Mouse (Mus musculus) adrenal gland, postnatal 4 days (tissue): Measurements from ENCODE around the gene Olfr1029. TPM values are rescaled to one million over a fixed set of nuclear protein-coding genes. Genes with fewer than 3 reads are reported as not detected.
"Not testable (repeated sequence)": the region's sequence is repeated elsewhere in the genome, so short reads cannot be mapped to it uniquely, and the experiment has no call there.

Source experiments
- DNase-seq, 2 experiments: peaks; one replicate each; pipeline ENCODE4 v3.0.0; 2021 to 2022; ENCODE audit warnings: low spot score in 2 of 2, mixed read lengths in 2 of 2
- long read RNA-seq, 2 experiments: library from polyadenylated mRNA; stranded (forward); transcript quantifications; one replicate each; pipeline ENCODE4 v2.0.0; 2021
- total RNA-seq, 2 experiments: library from RNA; stranded (reverse); gene quantifications; 2 replicates each; pipeline ENCODE4 v1.2.3; 2021

Olfr1029 gene
- not detected for total RNA-seq
- long read RNA-seq, experiment 1 = 0 reads
- long read RNA-seq, experiment 2 = 0 reads

DNA sequence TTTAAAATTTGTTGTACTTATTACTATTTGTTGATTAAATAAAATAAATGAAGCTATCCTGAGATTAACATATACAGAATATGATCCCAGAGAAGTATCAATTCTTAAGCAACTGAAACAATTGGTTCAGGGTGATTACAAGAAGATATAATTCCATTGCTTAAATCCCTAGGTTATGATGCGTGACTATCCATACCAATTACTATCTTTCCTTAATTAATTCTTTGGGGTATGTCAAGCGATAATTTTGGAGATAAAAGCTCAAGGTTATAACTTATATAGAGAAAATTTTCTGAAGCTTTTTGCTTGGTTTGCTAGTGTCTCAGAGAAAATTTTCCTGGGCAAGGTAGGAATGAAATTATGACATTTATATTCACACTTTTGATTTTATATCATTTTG is at the start of gene Olfr1029:
Gene Olfr1029 (plus strand): TSS at position 301 of the 400 bp plus-strand sequence.
- no peak for DNase-seq

DNA sequence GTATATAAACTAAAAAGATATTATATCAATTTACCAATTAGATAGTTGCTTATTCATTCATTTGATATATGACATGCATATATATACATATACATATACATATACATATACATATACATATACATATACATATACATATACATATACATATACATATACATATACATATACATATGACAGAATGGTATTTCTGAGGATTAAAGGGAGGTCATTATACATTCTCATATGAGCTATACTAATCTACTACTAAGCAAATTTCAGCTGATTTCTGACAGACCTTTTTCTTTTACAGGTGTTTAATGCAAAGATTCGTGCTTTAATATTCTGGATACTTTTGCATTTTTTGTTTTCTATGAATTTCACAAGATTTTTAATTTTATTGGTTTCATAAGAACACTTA is 23.6 kb upstream of the Olfr1029 start, which contains the start of gene Olfr1028:
Gene Olfr1028 (plus strand): TSS at position 301 of the 400 bp plus-strand sequence.
- DNase-seq = no peak

DNA sequence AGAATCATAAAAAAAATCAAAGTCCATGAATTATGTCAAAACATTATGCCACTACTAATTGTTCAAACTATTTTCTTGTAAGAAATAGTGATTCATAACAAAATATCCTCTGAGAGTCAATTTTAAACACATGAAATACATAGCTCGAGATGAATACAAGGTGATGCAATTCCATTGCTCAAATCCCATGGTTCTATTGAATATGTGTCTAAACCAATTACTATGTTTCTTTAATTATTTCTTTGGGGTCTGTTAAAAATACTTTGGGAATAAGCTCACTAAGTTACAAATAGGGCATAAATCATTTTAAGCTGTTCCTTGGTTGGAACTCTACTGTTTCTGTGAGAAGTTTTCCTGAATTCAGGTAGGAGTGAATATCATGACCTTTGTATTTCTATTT is 5.3 kb downstream of the Olfr1029 start, which contains the start of gene Olfr1030:
Gene Olfr1030 (plus strand): TSS at position 301 of the 400 bp plus-strand sequence.
- DNase-seq = no peak

DNA sequence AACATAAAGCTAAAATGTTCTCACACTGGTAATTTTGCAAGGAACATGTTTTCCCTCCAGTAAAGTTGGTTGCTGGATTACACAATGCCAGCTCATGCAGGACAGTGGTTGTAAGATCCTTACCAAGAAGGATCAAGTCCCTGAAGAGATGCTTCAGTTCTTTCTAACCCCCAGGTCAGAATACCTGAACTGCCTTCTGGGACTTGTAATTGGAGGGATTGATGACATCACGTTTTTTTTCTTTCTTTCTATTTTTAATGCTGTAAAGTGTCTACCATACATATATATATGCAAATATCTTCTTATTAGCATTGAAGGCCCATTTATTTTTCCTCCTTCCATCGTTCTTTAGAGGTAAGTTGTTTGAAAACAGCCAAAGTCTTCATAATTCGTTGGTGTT is 16.3 kb downstream of the Olfr1029 start, which contains the start of gene Olfr1031:
Gene Olfr1031 (plus strand): TSS at position 301 of the 400 bp plus-strand sequence.
- DNase-seq = no peak

DNA sequence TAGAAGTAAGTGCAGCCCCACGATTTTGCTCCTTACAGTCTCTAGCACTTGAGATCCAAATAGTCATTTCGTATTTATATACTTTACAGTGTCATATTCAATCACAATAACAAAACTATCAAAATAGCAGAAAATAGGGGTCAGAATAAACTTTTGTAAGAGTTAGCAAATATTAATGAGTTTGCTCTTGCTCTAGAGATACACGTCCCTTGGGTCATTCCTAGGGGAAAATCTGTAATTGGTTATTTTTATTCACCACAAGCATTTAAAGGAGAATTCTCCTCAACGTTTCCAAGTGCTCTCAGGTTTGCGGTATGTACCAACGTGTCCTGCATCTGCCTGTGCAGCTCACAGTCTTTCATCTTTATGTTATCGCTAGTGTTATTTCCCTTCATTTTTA is 31.5 kb downstream of the Olfr1029 start, which contains the start of gene Olfr1032:
Gene Olfr1032 (plus strand): TSS at position 301 of the 400 bp plus-strand sequence.
- no peak for DNase-seq

DNA sequence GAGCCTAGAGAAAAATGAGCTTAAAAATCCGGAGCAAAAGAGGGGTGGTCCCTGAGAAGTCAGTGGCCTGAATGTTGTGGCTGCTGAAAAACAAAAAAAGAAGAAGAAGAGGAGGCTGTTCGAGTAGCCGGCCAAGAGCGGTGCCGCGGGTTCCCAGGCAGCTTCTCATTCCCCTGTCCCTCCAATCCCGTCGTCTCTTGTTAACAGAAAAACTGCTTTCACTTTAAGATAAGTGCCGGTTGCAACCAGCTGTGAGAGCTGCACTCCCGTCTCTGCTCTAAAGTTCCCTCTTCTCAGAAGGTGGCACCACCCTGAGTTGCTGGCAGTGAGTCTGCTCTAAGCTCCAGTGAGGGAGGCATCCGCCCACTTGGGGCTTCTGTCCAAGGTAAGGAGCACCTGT is 46.7 kb downstream of the Olfr1029 start, which contains the start of gene Olfr1033:
Gene Olfr1033 (plus strand): TSS at position 228 of the 400 bp plus-strand sequence.
- not testable (repeated sequence) for DNase-seq

DNA sequence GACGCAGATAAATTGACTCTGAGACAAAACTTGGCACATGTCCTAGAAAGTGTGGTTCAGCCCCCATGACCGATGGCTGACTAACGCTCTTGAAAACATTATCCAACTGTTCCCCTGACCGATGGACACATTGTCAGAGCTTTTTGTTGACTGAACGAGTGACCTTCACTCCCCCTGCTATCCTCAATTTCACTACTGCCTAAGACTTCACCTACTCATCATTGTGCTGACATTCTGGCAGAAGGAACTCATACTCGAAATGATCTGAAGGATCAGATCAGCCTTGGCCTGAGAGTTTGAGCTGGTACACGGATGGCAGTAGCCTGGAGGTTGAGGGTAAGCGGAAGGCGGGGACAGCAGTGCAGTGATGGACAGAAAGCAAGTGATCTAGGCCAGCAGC is 47.8 kb downstream of the Olfr1029 start:
- not testable (repeated sequence) for DNase-seq

Other genes with a start within 250 kb of the Olfr1029 start
- not detected for gene Olfr1012, start 211.1 kb upstream of the Olfr1029 start, total RNA-seq
- gene Olfr1013, start 206.8 kb upstream of the Olfr1029 start, total RNA-seq = not detected
- gene Olfr1014, start 201.2 kb upstream of the Olfr1029 start, total RNA-seq = not detected
- not detected for gene Olfr1015, start 191.9 kb upstream of the Olfr1029 start, total RNA-seq
- not detected for gene Olfr1016, start 171.4 kb upstream of the Olfr1029 start, total RNA-seq
- not detected for gene Olfr1018, start 155.4 kb upstream of the Olfr1029 start, total RNA-seq
- gene Olfr1019, start 128.4 kb upstream of the Olfr1029 start, total RNA-seq = not detected
- gene Olfr1020, start 126.9 kb upstream of the Olfr1029 start, total RNA-seq = not detected
- gene Olfr1022, start 105.3 kb upstream of the Olfr1029 start, total RNA-seq = not detected
- gene Olfr1023, start 88.3 kb upstream of the Olfr1029 start, total RNA-seq = not detected
- gene Olfr1024, start 68.8 kb upstream of the Olfr1029 start, total RNA-seq = not detected
- not detected for gene Olfr1025-ps1, start 58.7 kb upstream of the Olfr1029 start, total RNA-seq
- gene Olfr1026, start 52.3 kb upstream of the Olfr1029 start, total RNA-seq = not detected
- not detected for gene Olfr1028, start 23.5 kb upstream of the Olfr1029 start, total RNA-seq
- gene Olfr1030, start 5.4 kb downstream of the Olfr1029 start, total RNA-seq = not detected
- not detected for gene Olfr1031, start 16.4 kb downstream of the Olfr1029 start, total RNA-seq
- not detected for gene Olfr1032, start 31.6 kb downstream of the Olfr1029 start, total RNA-seq
- 1 to 10 TPM; 3.2 to 6.0 TPM for gene Olfr1033, start 46.7 kb downstream of the Olfr1029 start, total RNA-seq
- gene Olfr1034, start 72.0 kb downstream of the Olfr1029 start, total RNA-seq = under 1 TPM; 0.11 to 0.31 TPM
- gene Olfr1036, start 100.1 kb downstream of the Olfr1029 start, total RNA-seq = not detected
- gene Olfr1037, start 113.5 kb downstream of the Olfr1029 start, total RNA-seq = not detected
- not detected for gene Olfr1039, start 162.0 kb downstream of the Olfr1029 start, total RNA-seq
- gene Olfr1040, start 172.8 kb downstream of the Olfr1029 start, total RNA-seq = not detected
- gene Olfr1042, start 187.9 kb downstream of the Olfr1029 start, total RNA-seq = not detected
- not detected for gene Olfr1043, start 193.6 kb downstream of the Olfr1029 start, total RNA-seq
- not detected for gene Olfr1044, start 203.9 kb downstream of the Olfr1029 start, total RNA-seq
- gene Olfr52, start 211.8 kb downstream of the Olfr1029 start, total RNA-seq = not detected
- not detected for gene Olfr1045, start 229.1 kb downstream of the Olfr1029 start, total RNA-seq
- not detected for gene Olfr1046, start 245.4 kb downstream of the Olfr1029 start, total RNA-seq